Mouse (Mus musculus): ENCODE data around the gene Spg11.

DNA sequence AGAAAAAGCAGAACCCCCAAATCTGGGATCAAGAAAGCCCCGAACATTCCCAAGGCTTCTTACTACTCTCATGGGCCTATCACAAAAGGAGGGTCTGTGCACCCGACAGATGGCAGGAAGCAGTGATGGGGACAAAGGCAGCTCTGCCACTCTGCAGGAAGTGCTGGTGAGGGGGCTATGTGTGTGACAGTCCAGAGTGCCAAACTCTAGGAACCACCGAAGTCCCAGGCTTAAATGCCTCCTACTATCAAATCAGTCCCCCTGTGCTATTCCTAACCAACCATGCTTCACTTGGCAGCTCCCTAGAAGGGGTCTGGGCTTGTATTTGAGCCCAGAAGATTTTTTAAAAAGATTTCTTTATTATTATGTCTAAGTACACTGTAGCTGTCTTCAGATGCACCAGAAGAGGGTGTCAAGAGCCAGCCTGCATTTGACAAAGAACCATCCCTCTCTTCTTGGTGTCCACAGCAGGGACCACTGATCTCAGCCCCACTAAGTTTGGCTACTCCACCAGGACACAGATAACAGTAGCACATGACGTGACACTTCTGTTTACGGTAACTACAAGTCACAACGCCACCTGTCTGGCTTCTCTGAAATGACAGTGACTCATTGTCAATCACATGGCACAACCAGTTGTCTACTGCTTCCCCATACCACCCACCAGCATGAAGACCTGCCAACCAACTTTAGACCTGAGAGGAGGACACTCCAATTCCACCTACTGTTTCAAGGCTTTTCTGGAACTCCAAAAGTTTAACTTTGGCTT is 48.9 kb downstream of the Spg11 start:
- no peak for TF ChIP-seq POLR2A (IDR thresholded peaks at IDR 0.05; ENCODE audit: low read depth, low read length)
- no peak for TF ChIP-seq CTCF (IDR thresholded peaks at IDR 0.05; ENCODE audit: borderline replicate concordance, insufficient read depth, low read length)

Data from embryonic fibroblast, embryonic 13.5 days (primary cell).